Mouse (Mus musculus): ENCODE results near the gene Gstm5.

GRCm38 (mm10) chr3:107945729-107946128, 50.1 kb downstream of the Gstm5 start:
- TF ChIP-seq POLR2A (IDR thresholded peaks at IDR 0.05; ENCODE audit: borderline replicate concordance, low read depth, low read length) (no peak), CTCF (IDR thresholded peaks at IDR 0.05; ENCODE audit: low read depth, low read length) (no peak)
